Mouse (Mus musculus) heart, embryonic 11.5 days (tissue): ENCODE results near the gene Cox10. TPM values are rescaled to one million over a fixed set of nuclear protein-coding genes. Genes with fewer than 3 reads are reported as not detected.

Experiments
- ATAC-seq: fragments of 200-750 bp; cut with Nextera tagmentation; replicated peaks from 2 replicates; pipeline ENCODE4 v1.8.0; 2017; ENCODE audit warnings: moderate library complexity; ENCODE audit not compliant: insufficient number of reproducible peaks, low FRiP score, low TSS enrichment
- H3K27ac ChIP-seq: fragments of 300-500 bp; sonication (generic); 2 replicates; pipeline ENCODE4 v1.5.1; 2014; ENCODE audit warnings: mild to moderate bottlenecking, low read depth, low read length
- H3K27me3 ChIP-seq: fragments of 300-500 bp; sonication (generic); 2 replicates; pipeline ENCODE4 v1.6.1; 2014; ENCODE audit warnings: mild to moderate bottlenecking, low read length, mixed read lengths; ENCODE audit not compliant: control insufficient read depth, insufficient read depth
- H3K36me3 ChIP-seq: fragments of 300-500 bp; sonication (generic); 2 replicates; pipeline ENCODE4 v1.6.1; 2014; ENCODE audit warnings: mild to moderate bottlenecking, low read length, moderate library complexity, mixed read lengths; ENCODE audit not compliant: control insufficient read depth, insufficient read depth
- H3K4me1 ChIP-seq: fragments of 300-500 bp; sonication (generic); 2 replicates; pipeline ENCODE4 v1.6.1; 2014; ENCODE audit warnings: low read length; ENCODE audit not compliant: control insufficient read depth, insufficient read depth
- H3K4me2 ChIP-seq: fragments of 300-500 bp; sonication (generic); 2 replicates; pipeline ENCODE4 v1.6.1; 2014; ENCODE audit warnings: mild to moderate bottlenecking, moderate library complexity
- H3K4me3 ChIP-seq: fragments of 300-500 bp; sonication (generic); 2 replicates; pipeline ENCODE4 v1.5.1; 2014; ENCODE audit warnings: low read depth, low read length
- H3K9ac ChIP-seq: fragments of 300-500 bp; sonication (generic); 2 replicates; pipeline ENCODE4 v1.6.1; 2014; ENCODE audit warnings: mild to moderate bottlenecking, low read depth, low read length, moderate library complexity
- H3K9me3 ChIP-seq: fragments of 300-500 bp; sonication (generic); replicated peaks from 2 replicates; pipeline ENCODE4 v1.6.1; 2016; ENCODE audit warnings: low read length; ENCODE audit not compliant: control insufficient read depth
- WGBS: fragments of 180-500 bp; shearing (Covaris S2); extraction: QIAGEN DNeasy Blood & Tissue Kit; methylation state at CpG from one replicate; pipeline ENCODE4 v1.1.7; 2014; ENCODE audit not compliant: insufficient replicate concordance; 5-methylcytosine and 5-hydroxymethylcytosine counted together
- polyA plus RNA-seq: library from polyadenylated mRNA; unstranded; fragments of >200 nt; fragmentation: Nextera tagmentation; extraction: Ambion mirVana; gene quantifications from 2 replicates; pipeline ENCODE4 v1.2.1, GENCODE M21; 2014

The Cox10 gene
- polyA plus RNA-seq, 1 experiment from 2014 or later = 35.2 TPM

DNA sequence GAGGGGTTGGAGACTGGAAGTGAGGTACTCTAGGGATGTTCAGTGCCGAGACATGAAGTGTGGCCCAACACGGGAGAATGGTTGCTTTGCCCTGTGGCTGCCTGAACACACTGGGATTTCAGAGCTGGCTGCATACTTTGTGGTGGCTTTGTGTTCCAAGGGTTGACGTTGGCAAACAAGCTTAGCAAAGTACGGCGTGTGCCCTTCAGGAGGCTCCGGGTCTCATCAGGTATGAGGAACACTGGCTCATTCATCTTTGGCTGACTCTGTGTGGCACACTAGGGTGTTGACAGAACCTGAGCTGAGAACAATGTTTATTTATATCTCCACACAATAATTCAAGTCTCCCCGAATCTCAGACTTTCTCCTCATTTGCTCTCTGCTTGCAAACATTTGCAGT, 11.9 kb upstream of the Cox10 start:
- H3K27ac ChIP-seq = no peak overlapping the region

DNA sequence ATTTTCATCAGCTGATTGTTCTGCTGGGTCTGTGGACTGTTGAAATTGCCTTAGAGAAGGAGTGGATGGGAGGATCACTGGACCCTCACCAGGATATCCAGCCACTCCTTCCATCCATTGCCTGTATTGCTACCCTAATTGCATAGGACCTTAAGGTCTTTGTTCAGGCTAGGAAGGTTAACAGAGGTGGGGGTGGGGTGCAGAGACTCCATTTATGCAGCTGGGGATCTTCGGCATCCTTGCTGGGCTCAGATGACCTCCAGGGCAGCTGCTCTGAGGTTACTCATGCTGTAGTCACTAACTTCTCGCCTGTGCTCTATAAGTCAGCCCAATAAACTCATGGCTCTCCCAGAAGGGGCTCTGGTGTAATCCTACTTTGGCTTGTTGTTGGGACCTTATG, 10.4 kb upstream of the Cox10 start:
- Histone ChIP-seq H3K9ac (no peak overlapping the region), H3K4me2 (no peak overlapping the region), H3K27me3 (no peaks in the 10 kb centered on the region), H3K27ac (no peak overlapping the region), H3K36me3 (no peaks in the 10 kb centered on the region), H3K9me3 (no peaks in the 10 kb centered on the region), H3K4me1 (no peaks in the 10 kb centered on the region), H3K4me3 (no peak overlapping the region)
- no peak for ATAC-seq
- 61% methylated on average over 2 of the region's 2 CpGs for WGBS

More for the DNA sequence above, 11.9 kb upstream of the Cox10 start:
- no peaks in the 10 kb centered on the region for H3K4me1 ChIP-seq
- H3K36me3 ChIP-seq = no peaks in the 10 kb centered on the region
- 68% methylated on average over 7 of the region's 7 CpGs for WGBS
- H3K9ac ChIP-seq = no peak overlapping the region
- H3K4me3 ChIP-seq = no peak overlapping the region
- H3K9me3 ChIP-seq = no peaks in the 10 kb centered on the region
- H3K4me2 ChIP-seq = no peak overlapping the region
- ATAC-seq = no peak
- H3K27me3 ChIP-seq = no peaks in the 10 kb centered on the region

- no peaks in the 10 kb centered on the region for H3K4me1 ChIP-seq
- H3K4me2 ChIP-seq = no peak overlapping the region
- no peaks in the 10 kb centered on the region for H3K9me3 ChIP-seq
- no peak overlapping the region for H3K9ac ChIP-seq
- ATAC-seq = no peak
- no peaks in the 10 kb centered on the region for H3K27me3 ChIP-seq
- no peak overlapping the region for H3K4me3 ChIP-seq
- 0 out of 2 replicates have a peak, but pooled peaks cover 2% of the 10 kb centered on the region for H3K36me3 ChIP-seq
- 68% methylated on average over 5 of the region's 5 CpGs for WGBS
- H3K27ac ChIP-seq = no peak overlapping the region
Measured at GRCm38 (mm10) chr11:64085888-64086287, 6.6 kb upstream of the Cox10 start.

- 0 out of 2 replicates have a peak, but pooled peaks cover 2% of the 10 kb centered on the region for H3K36me3 ChIP-seq
- H3K9me3 ChIP-seq = no peaks in the 10 kb centered on the region
- WGBS = under 1% methylated on average over 8 of the region's 8 CpGs
- H3K4me2 ChIP-seq = peak overlapping the region; percentile 81
- ATAC-seq = peak; percentile 39; the same call in 1 of the 2 replicates
- peak overlapping the region; percentile 89 for H3K4me3 ChIP-seq
- peak overlapping the region; percentile 89 for H3K27ac ChIP-seq
- H3K9ac ChIP-seq = peak overlapping the region; percentile 92
- peaks cover 12% of the 10 kb centered on the region for H3K4me1 ChIP-seq
- no peaks in the 10 kb centered on the region for H3K27me3 ChIP-seq
Measured at GRCm38 (mm10) chr11:64079727-64080081, 436 bp upstream of the Cox10 start.

GRCm38 (mm10) chr11:64076212-64076611, 3.1 kb downstream of the Cox10 start:
- Histone ChIP-seq H3K27me3 (peaks cover 2% of the 10 kb centered on the region; the same call in 1 of the 2 replicates), H3K36me3 (no peaks in the 10 kb centered on the region; the same call in 1 of the 2 replicates), H3K4me1 (peaks cover 12% of the 10 kb centered on the region), H3K4me3 (no peak overlapping the region), H3K9ac (no peak overlapping the region), H3K27ac (no peak overlapping the region), H3K4me2 (no peak overlapping the region), H3K9me3 (no peaks in the 10 kb centered on the region)
- ATAC-seq = no peak
- 89% methylated on average over 4 of the region's 4 CpGs for WGBS

DNA sequence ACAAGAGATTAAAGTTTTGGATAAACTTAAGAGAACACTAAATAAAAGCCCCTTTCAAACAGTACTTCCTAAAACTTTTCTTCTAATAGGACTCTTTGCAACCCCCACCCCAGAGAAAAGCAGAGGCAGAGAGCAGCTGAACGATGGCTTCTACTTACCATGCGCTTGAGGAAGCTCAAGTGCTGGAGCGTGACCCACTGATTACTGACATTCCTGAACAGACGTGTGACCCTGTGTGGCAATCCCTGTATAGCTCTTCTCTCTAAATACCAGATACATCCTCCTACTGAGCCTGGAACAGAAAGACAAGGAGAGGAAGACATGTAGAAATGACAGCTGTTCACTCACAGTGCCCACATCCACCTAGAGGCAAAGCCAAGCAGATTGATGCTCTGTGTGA, 5.9 kb downstream of the Cox10 start:
- WGBS = 48% methylated on average over 4 of the region's 4 CpGs
- Histone ChIP-seq H3K27ac (no peak overlapping the region), H3K4me3 (no peak overlapping the region), H3K4me2 (no peak overlapping the region), H3K36me3 (peaks cover 7% of the 10 kb centered on the region; the same call in 1 of the 2 replicates), H3K4me1 (peaks cover 4% of the 10 kb centered on the region), H3K9me3 (no peaks in the 10 kb centered on the region), H3K27me3 (peaks cover 2% of the 10 kb centered on the region; the same call in 1 of the 2 replicates), H3K9ac (no peak overlapping the region)
- no peak for ATAC-seq

DNA sequence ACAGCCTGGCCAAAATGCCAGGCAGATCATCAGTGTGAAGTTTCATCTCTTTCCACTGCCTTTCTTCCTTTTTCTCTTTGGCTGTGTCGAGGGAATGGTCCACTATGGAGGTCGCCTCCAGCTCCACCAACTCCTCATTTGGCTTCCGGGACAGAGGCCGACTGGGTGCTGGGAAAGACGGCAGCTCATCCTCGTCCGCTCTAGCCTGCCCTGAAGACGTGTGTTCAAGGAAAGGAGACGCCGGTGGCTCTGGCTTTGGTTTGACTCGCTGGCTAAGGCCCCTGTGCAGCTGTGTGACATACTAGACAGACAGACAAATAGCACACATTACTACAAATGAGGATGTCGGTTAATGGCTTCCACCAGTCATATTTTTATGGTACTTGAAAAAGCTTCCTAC, 7.7 kb downstream of the Cox10 start:
- Histone ChIP-seq H3K36me3 (peaks cover 9% of the 10 kb centered on the region; the same call in 1 of the 2 replicates), H3K9ac (no peak overlapping the region), H3K4me2 (no peak overlapping the region), H3K27ac (no peak overlapping the region), H3K27me3 (peaks cover 4% of the 10 kb centered on the region; the same call in 1 of the 2 replicates), H3K4me1 (no peaks in the 10 kb centered on the region), H3K4me3 (no peak overlapping the region), H3K9me3 (no peaks in the 10 kb centered on the region)
- ATAC-seq = no peak
- WGBS = 86% methylated on average over 12 of the region's 12 CpGs

GRCm38 (mm10) chr11:64066001-64066400, 13.3 kb downstream of the Cox10 start:
- H3K4me1 ChIP-seq = no peaks in the 10 kb centered on the region
- no peak overlapping the region for H3K4me3 ChIP-seq
- H3K9ac ChIP-seq = no peak overlapping the region
- WGBS = 85% methylated on average over 2 of the region's 2 CpGs
- no peak for ATAC-seq
- H3K27me3 ChIP-seq = 0 out of 2 replicates have a peak, but pooled peaks cover 2% of the 10 kb centered on the region
- no peaks in the 10 kb centered on the region for H3K9me3 ChIP-seq
- no peak overlapping the region for H3K4me2 ChIP-seq
- H3K27ac ChIP-seq = no peak overlapping the region
- peaks cover 9% of the 10 kb centered on the region; the same call in 1 of the 2 replicates for H3K36me3 ChIP-seq

DNA sequence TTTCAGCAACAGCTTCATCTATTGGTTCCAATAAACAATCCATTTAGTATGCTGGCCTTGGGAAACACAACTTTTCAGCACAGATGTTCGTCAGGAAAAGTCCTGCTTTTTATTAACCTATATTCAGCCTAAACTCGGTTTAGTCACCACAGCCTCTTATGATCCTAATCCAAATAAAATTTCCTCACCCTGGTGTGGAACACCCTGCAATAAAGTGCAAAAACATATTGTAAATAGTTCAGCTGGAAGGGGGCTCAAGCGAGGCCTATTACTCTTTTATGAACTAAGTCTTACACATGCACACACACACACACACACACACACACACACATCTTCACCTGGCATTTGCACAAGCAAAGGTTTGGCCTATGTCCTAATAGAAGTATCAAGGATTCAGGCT, 16.1 kb downstream of the Cox10 start:
- Histone ChIP-seq H3K27ac (no peak overlapping the region), H3K9me3 (no peaks in the 10 kb centered on the region), H3K4me1 (no peaks in the 10 kb centered on the region), H3K4me3 (no peak overlapping the region), H3K27me3 (0 out of 2 replicates have a peak, but pooled peaks cover 2% of the 10 kb centered on the region), H3K36me3 (0 out of 2 replicates have a peak, but pooled peaks cover 6% of the 10 kb centered on the region), H3K9ac (no peak overlapping the region), H3K4me2 (no peak overlapping the region)
- 81% methylated on average over 3 of the region's 3 CpGs for WGBS
- no peak for ATAC-seq
